7 mouse cellular contexts compared by ENCODE assay signal in the genomic region with DNA sequence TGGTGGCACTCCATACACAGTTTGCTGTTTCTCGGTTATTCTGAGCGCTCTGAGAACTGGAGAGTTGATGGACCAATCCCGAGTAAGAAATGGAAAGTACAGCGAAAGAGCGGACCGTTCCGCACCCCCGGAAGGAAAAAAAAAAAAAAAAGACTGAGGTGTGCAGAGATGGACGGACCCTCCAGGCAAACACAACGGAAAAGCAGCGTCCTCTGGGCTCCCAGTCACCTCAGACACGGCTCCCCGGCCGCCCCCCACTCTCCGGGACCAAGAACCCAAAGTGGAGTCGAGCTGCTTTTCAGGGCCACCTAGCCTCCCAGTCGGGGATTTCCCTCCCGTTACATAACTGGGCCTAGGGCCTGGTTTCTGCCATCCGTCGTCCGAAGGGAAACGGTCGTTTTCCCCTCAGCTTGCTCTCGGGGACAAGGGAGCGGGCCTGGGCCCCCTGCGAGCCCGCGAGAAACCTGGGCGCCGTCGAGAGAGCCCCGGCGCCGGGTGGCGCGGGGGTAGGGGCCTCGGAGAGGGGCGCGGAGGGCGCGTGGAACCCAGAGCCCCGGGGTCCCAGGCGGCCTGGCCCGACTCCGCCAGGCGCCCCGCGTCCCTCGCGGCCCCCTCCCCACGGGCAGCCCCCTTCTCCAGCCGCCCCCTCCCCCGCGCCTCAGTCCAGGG. TPM values are rescaled to one million over a fixed set of nuclear protein-coding genes. Genes with fewer than 3 reads are reported as not detected.
DNase-seq lines count a peak whose midpoint lies in the region; ATAC-seq and TF ChIP-seq lines count a peak whose summit lies in the region.

No protein-coding gene starts in this region.

- TF ChIP-seq EP300 in lung, postnatal 0 days (IDR thresholded peaks at IDR 0.05) = 0 out of 2 replicates have a peak, but pooled peaks have one; percentile 18

- peak overlapping the region; percentile 84 for H3K4me2 ChIP-seq in embryonic facial prominence, embryonic 13.5 days
- peak overlapping the region; percentile 91 for H3K4me2 ChIP-seq in heart, embryonic 14.5 days (ENCODE audit: low read length)
- H3K4me2 ChIP-seq in lung, postnatal 0 days (replicated peaks; ENCODE audit: low read depth, low read length) = peak overlapping the region; percentile 79

- peak; percentile 72; the same call in 1 of the 2 replicates for ATAC-seq in embryonic facial prominence, embryonic 13.5 days (ENCODE audit: insufficient number of reproducible peaks, insufficient read depth, low FRiP score, low TSS enrichment, low read depth)
- ATAC-seq in heart, embryonic 14.5 days (ENCODE audit: insufficient number of reproducible peaks, insufficient read depth, low FRiP score, low read depth) = no peak; the same call in 1 of the 2 replicates
- peak; percentile 57 for ATAC-seq in lung, postnatal 0 days

- H3K9ac ChIP-seq in embryonic facial prominence, embryonic 13.5 days = peak overlapping the region; percentile 99
- H3K9ac ChIP-seq in heart, embryonic 14.5 days (ENCODE audit: low read length) = peak overlapping the region; percentile 98
- H3K9ac ChIP-seq in lung, postnatal 0 days (replicated peaks; ENCODE audit: low read depth) = peak overlapping the region; percentile 98

- H3K27me3 ChIP-seq in embryonic facial prominence, embryonic 13.5 days = no peaks in the 10 kb centered on the region
- H3K27me3 ChIP-seq in heart, embryonic 14.5 days (ENCODE audit: control insufficient read depth, insufficient read depth, low read length) = no peaks in the 10 kb centered on the region
- H3K27me3 ChIP-seq in lung, postnatal 0 days (replicated peaks; ENCODE audit: insufficient read depth, low read length) = no peaks in the 10 kb centered on the region

- no peaks in the 10 kb centered on the region for H3K9me3 ChIP-seq in embryonic facial prominence, embryonic 13.5 days
- no peaks in the 10 kb centered on the region for H3K9me3 ChIP-seq in heart, embryonic 14.5 days (ENCODE audit: control insufficient read depth, low read length)
- H3K9me3 ChIP-seq in lung, postnatal 0 days (ENCODE audit: low read length) = no peaks in the 10 kb centered on the region

- H3K36me3 ChIP-seq in embryonic facial prominence, embryonic 13.5 days = no peaks in the 10 kb centered on the region
- peaks cover 4% of the 10 kb centered on the region; the same call in 1 of the 2 replicates for H3K36me3 ChIP-seq in heart, embryonic 14.5 days (ENCODE audit: control insufficient read depth, insufficient read depth, low read length)
- H3K36me3 ChIP-seq in lung, postnatal 0 days (ENCODE audit: insufficient read depth, low read length) = no peaks in the 10 kb centered on the region

- peaks cover 10% of the 10 kb centered on the region; the same call in 1 of the 2 replicates for H3K4me1 ChIP-seq in embryonic facial prominence, embryonic 13.5 days
- peaks cover 0 to 16% of the 10 kb centered on the region in 2 experiments; a peak in 2 of 4 replicates for H3K4me1 ChIP-seq in heart, embryonic 14.5 days (ENCODE audit: control insufficient read depth in 2 of 2, insufficient read depth in 2 of 2, low read length in 2 of 2)
- peaks cover 11% of the 10 kb centered on the region; the same call in 1 of the 2 replicates for H3K4me1 ChIP-seq in lung, postnatal 0 days (ENCODE audit: insufficient read depth, low read depth, low read length)

- no peak for TF ChIP-seq CTCF in lung, postnatal 0 days (IDR thresholded peaks at IDR 0.05)

- under 1% methylated on average over 48 of the region's 54 CpGs for WGBS in embryonic facial prominence, embryonic 13.5 days
- WGBS in heart, embryonic 14.5 days = under 1% methylated on average over 53 of the region's 54 CpGs
- WGBS in lung, postnatal 0 days = under 1% methylated on average over 35 of the region's 54 CpGs

- H3K27ac ChIP-seq in embryonic facial prominence, embryonic 13.5 days = peak overlapping the region; percentile 97
- H3K27ac ChIP-seq in heart, embryonic 14.5 days (replicated peaks in 1 of 2; ENCODE audit: control insufficient read depth in 1 of 2, insufficient read depth in 1 of 2, low read depth in 2 of 2, low read length in 2 of 2) = peak overlapping the region; percentile 89 to 94
- peak overlapping the region; percentile 97 for H3K27ac ChIP-seq in lung, postnatal 0 days (ENCODE audit: low read length)

- H3K4me3 ChIP-seq in embryonic facial prominence, embryonic 13.5 days = peak overlapping the region; percentile 98
- peak overlapping the region; percentile 74 to 76 for H3K4me3 ChIP-seq in heart, embryonic 14.5 days (ENCODE audit: control insufficient read depth in 1 of 2, insufficient read depth in 1 of 2, low read depth in 1 of 2, low read length in 2 of 2)
- H3K4me3 ChIP-seq in lung, postnatal 0 days (ENCODE audit: low read depth, low read length) = peak overlapping the region; percentile 99

- DNase-seq in ES-CJ7 (ENCODE audit: low read depth, low spot score) = peak; percentile 46
- DNase-seq in adrenal gland, adult 8-10 months = peak; percentile 43
- DNase-seq in kidney, postnatal 14 days = peak; percentile 44
- peak; percentile 57 for DNase-seq in lung, postnatal 0 days (ENCODE audit: low spot score)
- peak; percentile 34 for DNase-seq in ovary, postnatal 36 days (ENCODE audit: low spot score)

RNA-seq across cellular contexts. Expression of a gene that starts 0.5 kb away (rescaled TPM):
- 100 to 1,000 TPM; 139 to 180 (median 145) TPM for total RNA-seq in adrenal gland, adult 8-10 months (2022)
- 432 and 472 TPM in 2 replicates for polyA plus RNA-seq in embryonic facial prominence, embryonic 13.5 days (2015; fragmentation: Nextera tagmentation; extraction: Ambion mirVana)
- 224 and 246 TPM in 2 replicates for polyA plus RNA-seq in heart, embryonic 14.5 days (2014; fragmentation: Nextera tagmentation; extraction: Ambion mirVana)
- polyA plus RNA-seq in lung, postnatal 0 days (2015; fragmentation: Nextera tagmentation; extraction: Ambion mirVana) = 257 and 273 TPM in 2 replicates

RNA-seq across cellular contexts. Expression of a gene that starts 14.7 kb away (rescaled TPM):
- total RNA-seq in adrenal gland, adult 8-10 months (2022) = 10 to 100 TPM; 78.0 to 99.9 (median 83.9) TPM
- polyA plus RNA-seq in embryonic facial prominence, embryonic 13.5 days (2015; fragmentation: Nextera tagmentation; extraction: Ambion mirVana) = 272 and 277 TPM in 2 replicates
- polyA plus RNA-seq in heart, embryonic 14.5 days (2014; fragmentation: Nextera tagmentation; extraction: Ambion mirVana) = 110 and 120 TPM in 2 replicates
- 55.9 and 66.4 TPM in 2 replicates for polyA plus RNA-seq in lung, postnatal 0 days (2015; fragmentation: Nextera tagmentation; extraction: Ambion mirVana)
